Mouse (Mus musculus) thymus, postnatal 4 days (tissue): ENCODE measurements around the gene Ap1ar.

Source experiments
- DNase-seq: peaks from one replicate; pipeline ENCODE4 v3.0.0; 2021

The Ap1ar gene

GRCm38 (mm10) chr3:127837972-127838644, 785 bp upstream of the Ap1ar start:
- no peak for DNase-seq

- no peak for DNase-seq
These were observed 547 bp downstream of the Ap1ar start for GRCm38 (mm10) chr3:127836798-127837153.

GRCm38 (mm10) chr3:127835594-127835993, 1.7 kb downstream of the Ap1ar start:
- DNase-seq: no peak

GRCm38 (mm10) chr3:127834040-127834439, 3.3 kb downstream of the Ap1ar start:
- DNase-seq: no peak

- no peak for DNase-seq
These were observed 6.2 kb downstream of the Ap1ar start for GRCm38 (mm10) chr3:127831079-127831478.

- no peak for DNase-seq
These were observed 7.1 kb downstream of the Ap1ar start for GRCm38 (mm10) chr3:127830183-127830582.

GRCm38 (mm10) chr3:127827123-127827522, 10.2 kb downstream of the Ap1ar start:
- no peak for DNase-seq

- no peak for DNase-seq
These were observed 10.8 kb downstream of the Ap1ar start for GRCm38 (mm10) chr3:127826503-127826902.

GRCm38 (mm10) chr3:127823886-127824863, 13.1 kb downstream of the Ap1ar start:
- DNase-seq: peak; percentile 62

- DNase-seq: no peak
These were observed 16.1 kb downstream of the Ap1ar start for GRCm38 (mm10) chr3:127821209-127821608.

GRCm38 (mm10) chr3:127820400-127820799, 16.9 kb downstream of the Ap1ar start:
- DNase-seq: no peak

- DNase-seq: no peak
These were observed 18.3 kb downstream of the Ap1ar start for GRCm38 (mm10) chr3:127818694-127819663.

GRCm38 (mm10) chr3:127817120-127817683, 20.1 kb downstream of the Ap1ar start:
- DNase-seq: no peak

GRCm38 (mm10) chr3:127809103-127809502, 28.2 kb downstream of the Ap1ar start:
- DNase-seq: no peak

- no peak for DNase-seq
These were observed 29.5 kb downstream of the Ap1ar start for GRCm38 (mm10) chr3:127807846-127808245.

- DNase-seq: no peak
These were observed 31.3 kb downstream of the Ap1ar start for GRCm38 (mm10) chr3:127805991-127806390.

- no peak for DNase-seq
These were observed 32.3 kb downstream of the Ap1ar start for GRCm38 (mm10) chr3:127805071-127805470.

GRCm38 (mm10) chr3:127804439-127804838, 32.9 kb downstream of the Ap1ar start:
- DNase-seq: no peak

GRCm38 (mm10) chr3:127802814-127803213, 34.5 kb downstream of the Ap1ar start:
- DNase-seq: no peak

- no peak for DNase-seq
These were observed 36.2 kb downstream of the Ap1ar start for GRCm38 (mm10) chr3:127801162-127801561.

- no peak for DNase-seq
These were observed 41.1 kb downstream of the Ap1ar start for GRCm38 (mm10) chr3:127796271-127796670.

- DNase-seq: no peak
These were observed 41.6 kb downstream of the Ap1ar start for GRCm38 (mm10) chr3:127795762-127796161.
